Mouse (Mus musculus) brown adipose tissue, adult 24 weeks (tissue): ENCODE results near the gene Itgb1bp1. TPM values are rescaled to one million over a fixed set of nuclear protein-coding genes. Genes with fewer than 3 reads are reported as not detected.

Source experiments
- H3K27ac ChIP-seq: fragments of 200-500 bp; replicated peaks from 2 replicates; pipeline ENCODE4 v1.5.1; 2012; ENCODE audit warnings: low read depth, mild to moderate bottlenecking, low read length
- H3K4me1 ChIP-seq: fragments of 200-500 bp; 2 replicates; pipeline ENCODE4 v1.6.1; 2012; ENCODE audit warnings: low read length, mixed read lengths; ENCODE audit not compliant: control insufficient read depth, insufficient read depth, insufficient read length
- H3K4me3 ChIP-seq: fragments of 200-500 bp; 2 replicates; pipeline ENCODE4 v1.5.1; 2012; ENCODE audit warnings: low read depth, mild to moderate bottlenecking, low read length, moderate library complexity; ENCODE audit not compliant: insufficient read depth
- polyA plus RNA-seq: library from polyadenylated mRNA; stranded (reverse); fragments of >200 nt; gene quantifications from 2 replicates; pipeline ENCODE4 v1.2.4, GENCODE M21; 2012; ENCODE audit not compliant: missing spikeins, insufficient read depth, insufficient read length

Itgb1bp1 gene
- polyA plus RNA-seq, 1 experiment: 56.6 TPM

- no peaks in the 10 kb centered on the region for H3K4me1 ChIP-seq
- H3K4me3 ChIP-seq: peak overlapping the region; percentile 95
- H3K27ac ChIP-seq: 0 out of 2 replicates have a peak overlapping the region, but pooled peaks have one; percentile 37
These were observed 30.8 kb upstream of the Itgb1bp1 start for GRCm38 (mm10) chr12:21316869-21317265.

GRCm38 (mm10) chr12:21315923-21316868 lies 30.1 kb upstream of the Itgb1bp1 start, which contains the start of gene Iah1:
Gene Iah1, plus strand, starts transcription at chr12:21316389.
- Histone ChIP-seq H3K27ac (peak within 1 kb of the TSS; percentile 72), H3K4me3 (peak within 1 kb of the TSS; percentile 95), H3K4me1 (no peaks in the 10 kb centered on the region)

GRCm38 (mm10) chr12:21312201-21312600 lies 26.1 kb upstream of the Itgb1bp1 start:
- H3K4me3 ChIP-seq: no peak overlapping the region
- H3K4me1 ChIP-seq: no peaks in the 10 kb centered on the region
- no peak overlapping the region for H3K27ac ChIP-seq

GRCm38 (mm10) chr12:21306721-21307120 lies 20.6 kb upstream of the Itgb1bp1 start:
- H3K4me3 ChIP-seq: no peak overlapping the region
- peak overlapping the region; percentile 51; the same call in 1 of the 2 replicates for H3K27ac ChIP-seq
- no peaks in the 10 kb centered on the region for H3K4me1 ChIP-seq

GRCm38 (mm10) chr12:21305741-21306140 lies 19.7 kb upstream of the Itgb1bp1 start:
- no peak overlapping the region for H3K4me3 ChIP-seq
- H3K4me1 ChIP-seq: no peaks in the 10 kb centered on the region
- peak overlapping the region; percentile 42 for H3K27ac ChIP-seq

GRCm38 (mm10) chr12:21302361-21302783 lies 16.3 kb upstream of the Itgb1bp1 start:
- no peaks in the 10 kb centered on the region for H3K4me1 ChIP-seq
- no peak overlapping the region for H3K27ac ChIP-seq
- H3K4me3 ChIP-seq: no peak overlapping the region

GRCm38 (mm10) chr12:21301932-21302331 lies 15.8 kb upstream of the Itgb1bp1 start:
- Histone ChIP-seq H3K4me3 (no peak overlapping the region), H3K4me1 (no peaks in the 10 kb centered on the region), H3K27ac (no peak overlapping the region)

- Histone ChIP-seq H3K27ac (no peak overlapping the region), H3K4me1 (no peaks in the 10 kb centered on the region), H3K4me3 (no peak overlapping the region)
These were observed 15.2 kb upstream of the Itgb1bp1 start for GRCm38 (mm10) chr12:21301324-21301723.

GRCm38 (mm10) chr12:21298856-21299255 lies 12.8 kb upstream of the Itgb1bp1 start:
- no peak overlapping the region for H3K27ac ChIP-seq
- H3K4me3 ChIP-seq: no peak overlapping the region
- no peaks in the 10 kb centered on the region for H3K4me1 ChIP-seq

- Histone ChIP-seq H3K4me1 (0 out of 2 replicates have a peak, but pooled peaks cover 8% of the 10 kb centered on the region), H3K4me3 (no peak overlapping the region), H3K27ac (no peak overlapping the region)
These were observed 3.6 kb upstream of the Itgb1bp1 start for GRCm38 (mm10) chr12:21289651-21290050.

- H3K27ac ChIP-seq: no peak overlapping the region
- H3K4me1 ChIP-seq: 0 out of 2 replicates have a peak, but pooled peaks cover 8% of the 10 kb centered on the region
- no peak overlapping the region for H3K4me3 ChIP-seq
These were observed 2.8 kb upstream of the Itgb1bp1 start for GRCm38 (mm10) chr12:21288716-21289395.

- Histone ChIP-seq H3K4me1 (0 out of 2 replicates have a peak, but pooled peaks cover 8% of the 10 kb centered on the region), H3K4me3 (peak overlapping the region; percentile 99), H3K27ac (peak overlapping the region; percentile 91)
These were observed 897 bp upstream of the Itgb1bp1 start for GRCm38 (mm10) chr12:21286712-21287650.

GRCm38 (mm10) chr12:21285508-21286242 lies 409 bp downstream of the Itgb1bp1 start:
- Histone ChIP-seq H3K4me3 (peak overlapping the region; percentile 93), H3K4me1 (0 out of 2 replicates have a peak, but pooled peaks cover 8% of the 10 kb centered on the region), H3K27ac (peak overlapping the region; percentile 83)
